Mouse (Mus musculus): Measurements from ENCODE around the gene Elf2. TPM values are rescaled to one million over a fixed set of nuclear protein-coding genes. Genes with fewer than 3 reads are reported as not detected.

Elf2 gene
- polyA plus RNA-seq, 1 experiment from 2014 or later: 50.7 TPM

- Histone ChIP-seq H3K9ac (no peak overlapping the region), H3K9me3 (0 out of 2 replicates have a peak, but pooled peaks cover 6% of the 10 kb centered on the region), H3K4me3 (no peak overlapping the region), H3K4me1 (peaks cover 17% of the 10 kb centered on the region), H3K4me2 (no peak overlapping the region), H3K36me3 (no peaks in the 10 kb centered on the region), H3K27ac (replicated peaks) (no peak overlapping the region), H3K27me3 (replicated peaks) (no peaks in the 10 kb centered on the region)
- 57% methylated on average over 5 of the region's 5 CpGs for WGBS
- no peak for ATAC-seq (ENCODE audit: extremely low read depth, insufficient number of reproducible peaks, low FRiP score, low TSS enrichment)
Measured at GRCm38 (mm10) chr3:51208633-51209032, 131.8 kb downstream of the Elf2 start.

GRCm38 (mm10) chr3:51206521-51206920 lies 133.9 kb downstream of the Elf2 start:
- Histone ChIP-seq H3K9ac (no peak overlapping the region), H3K36me3 (no peaks in the 10 kb centered on the region), H3K4me3 (no peak overlapping the region), H3K9me3 (0 out of 2 replicates have a peak, but pooled peaks cover 6% of the 10 kb centered on the region), H3K4me2 (no peak overlapping the region), H3K27me3 (replicated peaks) (no peaks in the 10 kb centered on the region), H3K4me1 (peaks cover 24% of the 10 kb centered on the region), H3K27ac (replicated peaks) (no peak overlapping the region)
- ATAC-seq (ENCODE audit: extremely low read depth, insufficient number of reproducible peaks, low FRiP score, low TSS enrichment): no peak
- WGBS: 74% methylated on average over 7 of the region's 7 CpGs

- no peak for ATAC-seq (ENCODE audit: extremely low read depth, insufficient number of reproducible peaks, low FRiP score, low TSS enrichment)
- peaks cover 24% of the 10 kb centered on the region for H3K4me1 ChIP-seq
- H3K27me3 ChIP-seq (replicated peaks): no peaks in the 10 kb centered on the region
- H3K4me3 ChIP-seq: no peak overlapping the region
- 0 out of 2 replicates have a peak, but pooled peaks cover 6% of the 10 kb centered on the region for H3K9me3 ChIP-seq
- 96% methylated on average over 14 of the region's 14 CpGs for WGBS
- no peak overlapping the region for H3K27ac ChIP-seq (replicated peaks)
- no peak overlapping the region for H3K4me2 ChIP-seq
- H3K9ac ChIP-seq: no peak overlapping the region
- H3K36me3 ChIP-seq: no peaks in the 10 kb centered on the region
Measured at GRCm38 (mm10) chr3:51204897-51205296, 135.6 kb downstream of the Elf2 start.

- 0 out of 2 replicates have a peak, but pooled peaks cover 6% of the 10 kb centered on the region for H3K9me3 ChIP-seq
- no peaks in the 10 kb centered on the region for H3K27me3 ChIP-seq (replicated peaks)
- no peak overlapping the region for H3K4me3 ChIP-seq
- no peak for ATAC-seq (ENCODE audit: extremely low read depth, insufficient number of reproducible peaks, low FRiP score, low TSS enrichment)
- H3K9ac ChIP-seq: no peak overlapping the region
- no peaks in the 10 kb centered on the region for H3K36me3 ChIP-seq
- no peak overlapping the region for H3K4me2 ChIP-seq
- WGBS: 82% methylated on average over 5 of the region's 5 CpGs
- H3K27ac ChIP-seq (replicated peaks): no peak overlapping the region
- H3K4me1 ChIP-seq: peaks cover 24% of the 10 kb centered on the region
Measured at GRCm38 (mm10) chr3:51204441-51204840, 136.0 kb downstream of the Elf2 start.

- Histone ChIP-seq H3K9ac (no peak overlapping the region), H3K4me3 (no peak overlapping the region), H3K4me2 (no peak overlapping the region), H3K27ac (replicated peaks) (no peak overlapping the region), H3K36me3 (no peaks in the 10 kb centered on the region), H3K9me3 (0 out of 2 replicates have a peak, but pooled peaks cover 6% of the 10 kb centered on the region), H3K27me3 (replicated peaks) (no peaks in the 10 kb centered on the region), H3K4me1 (peaks cover 24% of the 10 kb centered on the region)
- WGBS: 87% methylated on average over 6 of the region's 6 CpGs
- ATAC-seq (ENCODE audit: extremely low read depth, insufficient number of reproducible peaks, low FRiP score, low TSS enrichment): no peak
Measured at GRCm38 (mm10) chr3:51203906-51204305, 136.6 kb downstream of the Elf2 start.

Small RNA genes lying within 50 kb of the gene (microRNA-seq; reads per million reads assigned to microRNA genes)
- not detected for gene Gm24282

Other genes starting within 250 kb of the Elf2 start
- 8.5 and 8.6 TPM in 2 replicates for gene Noct, start 116.2 kb downstream of the Elf2 start, polyA plus RNA-seq (2015; fragmentation: Nextera tagmentation; extraction: Ambion mirVana)
- gene Mgarp, start 56.1 kb upstream of the Elf2 start, polyA plus RNA-seq (2015; fragmentation: Nextera tagmentation; extraction: Ambion mirVana): 11.7 and 12.2 TPM in 2 replicates
- 1,322 and 1,484 TPM in 2 replicates for gene Ndufc1, start 68.3 kb upstream of the Elf2 start, polyA plus RNA-seq (2015; fragmentation: Nextera tagmentation; extraction: Ambion mirVana)
- gene Naa15, start 74.5 kb upstream of the Elf2 start, polyA plus RNA-seq (2015; fragmentation: Nextera tagmentation; extraction: Ambion mirVana): 35.7 and 44.6 TPM in 2 replicates
- 13.6 TPM in 2 replicates for gene Rab33b, start 143.3 kb upstream of the Elf2 start, polyA plus RNA-seq (2015; fragmentation: Nextera tagmentation; extraction: Ambion mirVana)
- gene Setd7, start 220.2 kb upstream of the Elf2 start, polyA plus RNA-seq (2015; fragmentation: Nextera tagmentation; extraction: Ambion mirVana): 3.8 and 5.8 TPM in 2 replicates

Data from heart, embryonic 13.5 days (tissue).